17 mouse cellular contexts compared by ENCODE assay signal in the genomic region with DNA sequence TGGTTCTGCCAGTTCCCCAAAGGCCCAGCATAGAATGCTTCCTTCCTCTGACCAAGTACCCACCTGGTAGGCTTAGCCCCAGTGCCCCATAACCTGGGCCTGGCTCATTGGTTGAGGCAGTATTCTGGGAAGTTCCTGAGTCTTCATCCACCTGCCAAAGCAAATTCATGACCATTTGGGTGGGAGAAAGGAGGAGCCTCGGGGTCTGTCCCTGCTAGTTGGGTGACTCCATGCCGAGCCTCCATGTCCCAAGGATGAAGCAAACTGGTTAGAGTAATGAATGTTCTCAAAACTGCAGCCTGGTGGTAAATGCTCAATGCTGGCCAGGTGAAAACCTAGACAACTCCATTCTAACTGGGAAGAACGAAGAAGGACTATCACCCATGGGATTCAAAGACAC.
"Had no signal": no experiment of that assay in that cellular context is flagged by ENCODE, and none has a peak within 500 bp of the region (broad histone marks: within the 10 kb centered on the region; RNA-seq: fewer than 3 reads in every experiment).

No protein-coding gene starts in this region.

- DNase-seq: lung, adult 18-20 months; lung, embryonic 14.5 days; lung, postnatal 10 days; lung, postnatal 4 days; midbrain, embryonic 14.5 days; retina, postnatal 1 day; right cerebral cortex, adult 18-20 months; right cerebral cortex, postnatal 25 days; right cerebral cortex, postnatal 4 days; spleen, adult 18-20 months; thymus, adult 18-20 months; thymus, postnatal 14 days; thymus, postnatal 36 days had no signal

- H3K27ac ChIP-seq: midbrain, embryonic 10.5 days; midbrain, embryonic 12.5 days; neural tube, embryonic 12.5 days had no signal

- H3K9me3 ChIP-seq: midbrain, embryonic 12.5 days; neural tube, embryonic 12.5 days had no signal

- H3K27me3 ChIP-seq: midbrain, embryonic 12.5 days; neural tube, embryonic 12.5 days had no signal

- H3K4me2 ChIP-seq: lung, embryonic 14.5 days; midbrain, embryonic 12.5 days; neural tube, embryonic 12.5 days had no signal

- H3K4me3 ChIP-seq: midbrain, embryonic 10.5 days; midbrain, embryonic 12.5 days; myocyte; neural tube, embryonic 12.5 days had no signal

- H3K9ac ChIP-seq: lung, embryonic 14.5 days; midbrain, embryonic 12.5 days; neural tube, embryonic 12.5 days had no signal
